Mouse (Mus musculus): ENCODE measurements around the gene Fgfr2. TPM values are rescaled to one million over a fixed set of nuclear protein-coding genes. Genes with fewer than 3 reads are reported as not detected.

The Fgfr2 gene
- polyA plus RNA-seq, 1 experiment from 2014 or later, result 106 TPM

DNA sequence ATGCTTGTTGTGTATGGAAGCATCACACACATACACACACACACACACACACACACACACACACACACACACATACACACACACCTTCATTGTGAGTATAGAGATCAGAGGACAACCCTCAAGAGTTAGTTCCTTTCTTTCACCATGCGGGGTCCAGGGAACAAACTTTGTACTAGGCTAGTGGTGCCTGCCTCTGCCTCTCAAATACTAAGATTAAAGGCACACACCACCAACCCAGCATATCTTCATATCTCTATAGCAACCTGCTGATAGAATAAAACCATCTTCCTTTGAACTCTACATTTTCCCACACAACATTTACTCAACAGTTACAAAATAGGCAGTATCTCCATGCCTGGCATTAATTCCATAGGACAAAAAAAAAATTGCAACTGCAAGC lies 267.1 kb downstream of the Fgfr2 start:
- 86% methylated on average over 1 of the region's 1 CpGs for WGBS
- ATAC-seq (ENCODE audit: low read depth) (no peak), DNase-seq (ENCODE audit: low spot score) (no peak)
- no peak overlapping the region for H3K27ac ChIP-seq (replicated peaks; ENCODE audit: low read depth, low read length)
- no peak overlapping the region for H3K4me3 ChIP-seq (ENCODE audit: low read depth, low read length)
- H3K4me1 ChIP-seq (ENCODE audit: control insufficient read depth, insufficient read depth, low read length), result peaks cover 16% of the 10 kb centered on the region
- H3K27me3 ChIP-seq (replicated peaks; ENCODE audit: control insufficient read depth, insufficient read depth, low read length), result no peaks in the 10 kb centered on the region
- no peak overlapping the region for H3K9ac ChIP-seq (ENCODE audit: low read depth, low read length)
- no peaks in the 10 kb centered on the region for H3K9me3 ChIP-seq (ENCODE audit: control insufficient read depth, low read length)
- no peaks in the 10 kb centered on the region for H3K36me3 ChIP-seq (ENCODE audit: control insufficient read depth, insufficient read depth, low read length)
- H3K4me2 ChIP-seq (ENCODE audit: low read depth, low read length), result no peak overlapping the region

DNA sequence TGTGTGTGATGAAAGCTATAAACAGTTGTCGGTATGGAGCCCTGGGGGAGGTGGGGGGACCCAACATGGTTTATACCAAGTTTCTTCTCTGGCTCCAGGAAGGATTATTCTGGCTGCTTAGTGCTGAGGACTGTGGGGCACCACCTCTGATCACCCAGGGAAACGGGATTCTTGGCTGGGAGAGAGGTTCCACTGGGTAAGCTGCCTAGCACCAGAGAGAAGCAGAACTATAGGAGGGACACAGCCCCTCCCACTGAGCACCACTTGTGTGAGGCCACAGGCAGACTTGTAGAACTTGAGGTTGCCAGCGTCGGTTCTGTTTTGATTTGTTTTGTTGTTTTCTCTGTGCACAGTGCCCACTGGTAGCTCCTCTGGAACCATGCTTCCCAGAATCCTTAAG lies 269.2 kb downstream of the Fgfr2 start:
- H3K27me3 ChIP-seq (replicated peaks; ENCODE audit: control insufficient read depth, insufficient read depth, low read length), result no peaks in the 10 kb centered on the region
- DNase-seq (ENCODE audit: low spot score), result peak; percentile 19
- H3K36me3 ChIP-seq (ENCODE audit: control insufficient read depth, insufficient read depth, low read length), result peaks cover 21% of the 10 kb centered on the region
- ATAC-seq (ENCODE audit: low read depth), result no peak
- H3K4me2 ChIP-seq (ENCODE audit: low read depth, low read length), result no peak overlapping the region
- H3K27ac ChIP-seq (replicated peaks; ENCODE audit: low read depth, low read length), result no peak overlapping the region
- no peak overlapping the region for H3K9ac ChIP-seq (ENCODE audit: low read depth, low read length)
- 76% methylated on average over 4 of the region's 4 CpGs for WGBS
- no peak overlapping the region for H3K4me3 ChIP-seq (ENCODE audit: low read depth, low read length)
- H3K4me1 ChIP-seq (ENCODE audit: control insufficient read depth, insufficient read depth, low read length), result 0 out of 2 replicates have a peak, but pooled peaks cover 6% of the 10 kb centered on the region
- H3K9me3 ChIP-seq (ENCODE audit: control insufficient read depth, low read length), result no peaks in the 10 kb centered on the region

DNA sequence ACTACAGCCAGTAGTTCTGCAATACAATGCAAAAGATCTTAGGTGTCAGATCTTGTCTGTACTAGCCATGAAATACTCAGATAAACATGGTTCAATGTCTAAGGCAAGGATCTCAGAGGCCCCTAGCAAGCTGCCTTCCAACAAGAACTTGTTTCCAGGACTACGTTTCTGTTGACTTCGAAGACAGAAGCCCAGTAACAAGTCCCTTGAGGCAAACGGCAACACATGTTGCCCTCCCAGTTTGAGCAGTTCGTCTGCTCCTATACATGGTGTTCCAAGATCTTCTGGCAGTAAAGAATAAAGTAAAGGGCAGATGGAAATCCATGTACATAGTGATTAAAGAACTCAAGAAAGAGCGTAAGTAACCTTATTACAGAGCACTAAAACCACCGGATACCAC lies 269.8 kb downstream of the Fgfr2 start:
- Histone ChIP-seq H3K9me3 (ENCODE audit: control insufficient read depth, low read length) (no peaks in the 10 kb centered on the region), H3K27me3 (replicated peaks; ENCODE audit: control insufficient read depth, insufficient read depth, low read length) (no peaks in the 10 kb centered on the region), H3K4me1 (ENCODE audit: control insufficient read depth, insufficient read depth, low read length) (0 out of 2 replicates have a peak, but pooled peaks cover 6% of the 10 kb centered on the region), H3K9ac (ENCODE audit: low read depth, low read length) (no peak overlapping the region), H3K36me3 (ENCODE audit: control insufficient read depth, insufficient read depth, low read length) (peaks cover 27% of the 10 kb centered on the region), H3K4me3 (ENCODE audit: low read depth, low read length) (no peak overlapping the region), H3K4me2 (ENCODE audit: low read depth, low read length) (no peak overlapping the region), H3K27ac (replicated peaks; ENCODE audit: low read depth, low read length) (peak overlapping the region; percentile 93; the same call in 1 of the 2 replicates)
- DNase-seq (ENCODE audit: low spot score), result peak; percentile 54
- ATAC-seq (ENCODE audit: low read depth), result no peak
- WGBS, result 74% methylated on average over 6 of the region's 6 CpGs

DNA sequence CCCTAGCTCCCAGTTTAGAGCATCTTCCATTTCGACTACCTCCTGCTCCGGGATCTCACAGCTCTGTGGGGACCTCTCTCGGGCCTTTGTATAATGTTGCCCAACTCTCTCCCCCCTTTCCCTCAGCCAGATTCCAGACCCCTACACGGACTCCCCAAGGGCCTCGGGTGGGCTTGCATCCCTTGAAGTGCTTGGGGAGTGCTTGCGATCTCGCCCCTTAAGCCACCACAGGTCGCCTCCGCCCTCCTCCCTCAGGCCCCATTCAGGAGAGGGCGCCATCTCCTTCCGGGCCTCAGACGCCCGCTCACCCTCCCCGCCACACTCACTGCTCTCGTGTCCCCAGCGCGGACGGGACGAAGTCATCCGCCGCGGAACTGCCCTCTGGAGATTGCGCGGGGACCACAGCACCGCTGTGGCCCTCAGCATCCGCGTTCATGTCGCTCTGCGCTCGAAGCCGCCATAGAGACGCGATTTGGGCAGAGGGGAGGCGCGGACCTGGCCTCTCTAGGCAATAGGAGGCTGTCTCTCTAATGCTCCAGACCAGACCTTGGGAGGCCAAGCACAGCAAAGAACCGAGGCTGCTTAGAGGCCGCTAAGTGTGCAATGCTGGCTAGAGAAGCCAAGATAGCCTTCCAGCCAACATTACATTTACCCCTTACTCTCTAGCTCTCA lies 270.8 kb downstream of the Fgfr2 start, which contains the start of gene Eef1akmt2:
TSS of gene Eef1akmt2 (minus strand) at position 501 of the 672 bp plus-strand sequence.
- Histone ChIP-seq H3K4me3 (ENCODE audit: low read depth, low read length) (peak within 1 kb of the TSS; percentile 75), H3K9me3 (ENCODE audit: control insufficient read depth, low read length) (no peaks in the 10 kb centered on the region), H3K4me2 (ENCODE audit: low read depth, low read length) (peak within 1 kb of the TSS; percentile 72), H3K9ac (ENCODE audit: low read depth, low read length) (peak within 1 kb of the TSS; percentile 94), H3K4me1 (ENCODE audit: control insufficient read depth, insufficient read depth, low read length) (0 out of 2 replicates have a peak, but pooled peaks cover 6% of the 10 kb centered on the region), H3K36me3 (ENCODE audit: control insufficient read depth, insufficient read depth, low read length) (peaks cover 37% of the 10 kb centered on the region), H3K27me3 (replicated peaks; ENCODE audit: control insufficient read depth, insufficient read depth, low read length) (no peaks in the 10 kb centered on the region), H3K27ac (replicated peaks; ENCODE audit: low read depth, low read length) (peak within 1 kb of the TSS; percentile 93)
- DNase-seq (ENCODE audit: low spot score) (peak; percentile 93), ATAC-seq (ENCODE audit: low read depth) (peak; percentile 98)
- WGBS, result under 1% methylated on average over 34 of the region's 37 CpGs

DNA sequence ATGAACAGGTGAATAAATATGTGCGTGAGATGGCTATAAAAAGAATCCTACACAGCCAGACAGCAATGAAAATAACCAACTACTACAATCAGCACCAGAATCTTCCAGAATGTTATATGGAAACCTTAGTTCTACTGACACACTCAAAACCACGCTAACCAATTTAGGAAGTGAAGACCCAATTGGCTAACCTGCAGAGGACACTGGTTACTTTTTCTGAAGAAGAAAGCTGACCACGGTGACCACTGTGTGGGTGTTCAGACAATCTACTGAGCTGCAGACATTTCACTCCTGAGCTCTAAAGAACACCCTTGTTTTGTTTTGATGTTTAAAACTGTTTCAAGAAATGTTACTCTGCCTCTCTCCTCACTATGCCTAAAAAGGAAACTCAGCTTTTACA lies 280.0 kb downstream of the Fgfr2 start:
- ATAC-seq (ENCODE audit: low read depth), result no peak
- H3K4me2 ChIP-seq (ENCODE audit: low read depth, low read length), result no peak overlapping the region
- H3K4me3 ChIP-seq (ENCODE audit: low read depth, low read length), result no peak overlapping the region
- no peak for DNase-seq (ENCODE audit: low spot score)
- H3K27me3 ChIP-seq (replicated peaks; ENCODE audit: control insufficient read depth, insufficient read depth, low read length), result no peaks in the 10 kb centered on the region
- peaks cover 57% of the 10 kb centered on the region for H3K36me3 ChIP-seq (ENCODE audit: control insufficient read depth, insufficient read depth, low read length)
- H3K4me1 ChIP-seq (ENCODE audit: control insufficient read depth, insufficient read depth, low read length), result no peaks in the 10 kb centered on the region
- WGBS, result 96% methylated on average over 3 of the region's 3 CpGs
- no peak overlapping the region for H3K27ac ChIP-seq (replicated peaks; ENCODE audit: low read depth, low read length)
- no peak overlapping the region for H3K9ac ChIP-seq (ENCODE audit: low read depth, low read length)
- no peaks in the 10 kb centered on the region for H3K9me3 ChIP-seq (ENCODE audit: control insufficient read depth, low read length)

DNA sequence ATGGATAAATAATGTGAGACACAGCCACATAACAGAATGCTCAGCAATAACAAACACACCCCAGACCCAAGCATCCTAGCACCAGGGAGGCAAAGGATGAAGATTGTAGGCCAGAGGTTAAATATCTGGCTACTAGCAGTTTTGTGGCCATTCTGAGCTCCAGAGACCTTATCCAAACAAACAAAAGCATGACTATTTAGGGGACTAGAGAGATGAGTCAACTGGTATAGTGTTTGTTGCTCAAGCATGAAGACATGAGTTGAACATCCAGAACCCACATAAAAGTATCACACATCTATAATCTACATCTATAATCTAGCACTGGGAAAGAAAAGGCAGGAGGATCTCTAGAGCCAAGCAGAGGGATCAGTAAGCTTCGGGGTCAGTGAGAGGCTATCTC lies 280.7 kb downstream of the Fgfr2 start:
- peaks cover 50% of the 10 kb centered on the region for H3K36me3 ChIP-seq (ENCODE audit: control insufficient read depth, insufficient read depth, low read length)
- no peaks in the 10 kb centered on the region for H3K9me3 ChIP-seq (ENCODE audit: control insufficient read depth, low read length)
- no peaks in the 10 kb centered on the region for H3K4me1 ChIP-seq (ENCODE audit: control insufficient read depth, insufficient read depth, low read length)
- no peak for DNase-seq (ENCODE audit: low spot score)
- ATAC-seq (ENCODE audit: low read depth), result no peak
- no peak overlapping the region for H3K4me3 ChIP-seq (ENCODE audit: low read depth, low read length)
- H3K9ac ChIP-seq (ENCODE audit: low read depth, low read length), result no peak overlapping the region
- H3K27me3 ChIP-seq (replicated peaks; ENCODE audit: control insufficient read depth, insufficient read depth, low read length), result no peaks in the 10 kb centered on the region
- H3K27ac ChIP-seq (replicated peaks; ENCODE audit: low read depth, low read length), result no peak overlapping the region
- 93% methylated on average over 1 of the region's 1 CpGs for WGBS
- no peak overlapping the region for H3K4me2 ChIP-seq (ENCODE audit: low read depth, low read length)

DNA sequence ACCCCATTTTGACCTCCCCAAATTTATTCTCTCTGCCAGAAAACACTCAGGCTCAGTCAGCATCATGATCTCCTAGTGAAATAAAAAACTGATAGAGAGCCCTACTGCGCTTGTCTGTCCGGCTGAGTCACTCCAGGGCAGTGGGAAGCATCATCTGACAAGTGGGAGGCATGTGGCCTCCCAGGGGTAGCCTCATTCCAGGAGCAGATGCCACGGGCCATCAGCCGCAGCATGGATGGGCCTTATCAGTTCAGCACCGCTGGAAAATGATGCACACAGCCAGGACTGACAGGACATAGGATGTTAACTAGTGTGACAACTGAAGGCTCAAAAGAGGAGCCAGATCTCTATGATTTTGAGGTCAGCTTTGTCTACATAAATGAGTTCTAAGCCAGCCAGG lies 281.9 kb downstream of the Fgfr2 start:
- no peak for ATAC-seq (ENCODE audit: low read depth)
- Histone ChIP-seq H3K36me3 (ENCODE audit: control insufficient read depth, insufficient read depth, low read length) (peaks cover 51% of the 10 kb centered on the region), H3K9me3 (ENCODE audit: control insufficient read depth, low read length) (no peaks in the 10 kb centered on the region), H3K4me2 (ENCODE audit: low read depth, low read length) (no peak overlapping the region), H3K4me1 (ENCODE audit: control insufficient read depth, insufficient read depth, low read length) (no peaks in the 10 kb centered on the region), H3K9ac (ENCODE audit: low read depth, low read length) (no peak overlapping the region), H3K27me3 (replicated peaks; ENCODE audit: control insufficient read depth, insufficient read depth, low read length) (no peaks in the 10 kb centered on the region), H3K27ac (replicated peaks; ENCODE audit: low read depth, low read length) (no peak overlapping the region), H3K4me3 (ENCODE audit: low read depth, low read length) (no peak overlapping the region)
- DNase-seq (ENCODE audit: low spot score), result no peak
- WGBS, result 80% methylated on average over 5 of the region's 5 CpGs

DNA sequence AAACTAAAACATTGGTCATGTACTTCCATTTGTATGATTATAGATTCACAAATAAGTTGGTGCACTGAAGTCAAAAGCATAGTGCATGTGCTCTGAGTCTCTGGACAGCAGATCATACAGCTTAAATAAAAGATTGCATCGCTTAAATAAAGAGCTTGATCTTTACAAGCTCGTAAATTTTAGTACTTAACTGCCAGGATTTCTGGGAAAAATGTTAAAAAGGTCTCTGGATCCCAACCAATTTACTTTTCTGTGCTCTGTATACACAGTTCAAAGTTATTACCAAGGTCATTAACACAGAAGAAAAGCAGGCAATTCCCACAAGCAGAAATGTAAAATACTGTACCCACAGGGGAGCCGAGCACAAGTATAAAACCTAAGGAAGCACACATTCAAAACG lies 292.2 kb downstream of the Fgfr2 start:
- no peak overlapping the region for H3K4me2 ChIP-seq (ENCODE audit: low read depth, low read length)
- DNase-seq (ENCODE audit: low spot score) (no peak), ATAC-seq (ENCODE audit: low read depth) (no peak)
- H3K36me3 ChIP-seq (ENCODE audit: control insufficient read depth, insufficient read depth, low read length), result peaks cover 60% of the 10 kb centered on the region
- no peak overlapping the region for H3K4me3 ChIP-seq (ENCODE audit: low read depth, low read length)
- no peaks in the 10 kb centered on the region for H3K27me3 ChIP-seq (replicated peaks; ENCODE audit: control insufficient read depth, insufficient read depth, low read length)
- H3K27ac ChIP-seq (replicated peaks; ENCODE audit: low read depth, low read length), result no peak overlapping the region
- WGBS, result 82% methylated on average over 4 of the region's 4 CpGs
- no peaks in the 10 kb centered on the region for H3K4me1 ChIP-seq (ENCODE audit: control insufficient read depth, insufficient read depth, low read length)
- no peaks in the 10 kb centered on the region for H3K9me3 ChIP-seq (ENCODE audit: control insufficient read depth, low read length)
- no peak overlapping the region for H3K9ac ChIP-seq (ENCODE audit: low read depth, low read length)
